Mouse (Mus musculus) limb, embryonic 14.5 days (tissue): ENCODE data around the gene Aldh3b3. TPM values are rescaled to one million over a fixed set of nuclear protein-coding genes. Genes with fewer than 3 reads are reported as not detected.

ENCODE experiments used
- ATAC-seq: fragments of 200-750 bp; cut with Nextera tagmentation; 2 replicates; pipeline ENCODE4 v1.8.0; 2017; ENCODE audit warnings: low read depth, moderate number of reproducible peaks, moderate TSS enrichment; ENCODE audit not compliant: low FRiP score
- DNase-seq: peaks from one replicate; pipeline ENCODE4 v3.0.0-alpha.2; 2015; ENCODE audit warnings: low spot score
- H3K27ac ChIP-seq: fragments of 300-500 bp; sonication (generic); replicated peaks from 2 replicates; pipeline ENCODE4 v1.5.1; 2014; ENCODE audit warnings: low read depth, mild to moderate bottlenecking, low read length, moderate library complexity, mixed read lengths
- H3K27me3 ChIP-seq: fragments of 300-500 bp; sonication (generic); 2 replicates; pipeline ENCODE4 v1.6.1; 2014; ENCODE audit warnings: low read length, mixed read lengths; ENCODE audit not compliant: control insufficient read depth, insufficient read depth
- H3K36me3 ChIP-seq: fragments of 300-500 bp; sonication (generic); 2 replicates; pipeline ENCODE4 v1.6.1; 2014; ENCODE audit warnings: mild to moderate bottlenecking, low read length, moderate library complexity, mixed read lengths; ENCODE audit not compliant: control insufficient read depth, insufficient read depth
- H3K4me1 ChIP-seq: fragments of 300-500 bp; sonication (generic); 2 replicates; pipeline ENCODE4 v1.6.1; 2014; ENCODE audit warnings: antibody characterized with exemption, low read length, mixed read lengths; ENCODE audit not compliant: control insufficient read depth, insufficient read depth
- H3K4me2 ChIP-seq: fragments of 300-500 bp; sonication (generic); replicated peaks from 2 replicates; pipeline ENCODE4 v1.6.1; 2014; ENCODE audit warnings: low read depth, mild to moderate bottlenecking, low read length, moderate library complexity; ENCODE audit not compliant: severe bottlenecking
- H3K4me3 ChIP-seq: fragments of 300-500 bp; sonication (generic); replicated peaks from 2 replicates; pipeline ENCODE4 v1.5.1; 2014; ENCODE audit warnings: low read length
- H3K9ac ChIP-seq: fragments of 300-500 bp; sonication (generic); 2 replicates; pipeline ENCODE4 v1.6.1; 2014; ENCODE audit warnings: mild to moderate bottlenecking, low read depth, low read length, moderate library complexity; ENCODE audit not compliant: severe bottlenecking
- H3K9me3 ChIP-seq: fragments of 300-500 bp; sonication (generic); 2 replicates; pipeline ENCODE4 v1.6.1; 2016; ENCODE audit warnings: low read length; ENCODE audit not compliant: control insufficient read depth
- POLR2A ChIP-seq: fragments of 200-500 bp; IDR thresholded peaks from 2 replicates; pipeline ENCODE4 v1.8.0; 2012; ENCODE audit warnings: inconsistent platforms, mild to moderate bottlenecking, moderate library complexity, borderline replicate concordance; ENCODE audit not compliant: insufficient read depth, insufficient read length; ENCODE audit errors: extremely low read depth
- WGBS: fragments of 180-500 bp; shearing (Covaris S2); extraction: QIAGEN DNeasy Blood & Tissue Kit; methylation state at CpG from one replicate; pipeline ENCODE4 v1.1.7; 2014; 5-methylcytosine and 5-hydroxymethylcytosine counted together
- polyA plus RNA-seq, 2 experiments: library from polyadenylated mRNA; depleted of rRNA in 1 of 2; stranded (reverse) in 1 of 2; unstranded in 1 of 2; fragments of >200 nt; fragmentation: Nextera tagmentation in 1 of 2; extraction: Ambion mirVana in 1 of 2; gene quantifications; 2 replicates each; pipeline versions ENCODE4 v1.2.1 to v1.2.3; 2012 to 2014

Aldh3b3 gene
- polyA plus RNA-seq, 2 experiments: 0.33 to 0.52 TPM

- ATAC-seq (peak; percentile 76; the same call in 1 of the 2 replicates), DNase-seq (peak; percentile 74)
- Histone ChIP-seq H3K4me1 (peaks cover 13% of the 10 kb centered on the region), H3K9me3 (peaks cover 4% of the 10 kb centered on the region; the same call in 1 of the 2 replicates), H3K27ac (no peak within 1 kb of the TSS; the same call in 1 of the 2 replicates), H3K36me3 (no peaks in the 10 kb centered on the region), H3K9ac (peak within 1 kb of the TSS; percentile 31; the same call in 1 of the 2 replicates), H3K4me2 (peak within 1 kb of the TSS; percentile 11; the same call in 1 of the 2 replicates), H3K27me3 (no peaks in the 10 kb centered on the region), H3K4me3 (no peak within 1 kb of the TSS)
- WGBS: 5% methylated on average over 8 of the region's 8 CpGs
- TF ChIP-seq POLR2A: peak; percentile 49; the same call in 1 of the 2 replicates
Observed at GRCm38 (mm10) chr19:3986334-3986733, 27.9 kb downstream of the Aldh3b3 start, which contains the start of gene Acy3. TSS of gene Acy3 (plus strand) at chr19:3986570.

- peaks cover 13% of the 10 kb centered on the region for H3K4me1 ChIP-seq
- no peak overlapping the region for H3K4me3 ChIP-seq
- H3K4me2 ChIP-seq: no peak overlapping the region
- H3K27me3 ChIP-seq: no peaks in the 10 kb centered on the region
- H3K36me3 ChIP-seq: no peaks in the 10 kb centered on the region
- DNase-seq: no peak
- H3K9ac ChIP-seq: no peak overlapping the region
- H3K9me3 ChIP-seq: peaks cover 4% of the 10 kb centered on the region; the same call in 1 of the 2 replicates
- TF ChIP-seq POLR2A: no peak
- 89% methylated on average over 14 of the region's 14 CpGs for WGBS
- H3K27ac ChIP-seq: no peak overlapping the region
- ATAC-seq: no peak
Observed at GRCm38 (mm10) chr19:3988066-3988465, 29.6 kb downstream of the Aldh3b3 start.

GRCm38 (mm10) chr19:3988750-3989149 is 30.3 kb downstream of the Aldh3b3 start:
- no peak overlapping the region for H3K9ac ChIP-seq
- TF ChIP-seq POLR2A: no peak
- H3K36me3 ChIP-seq: no peaks in the 10 kb centered on the region
- 96% methylated on average over 4 of the region's 4 CpGs for WGBS
- DNase-seq (no peak), ATAC-seq (no peak)
- H3K27ac ChIP-seq: no peak overlapping the region
- no peak overlapping the region for H3K4me2 ChIP-seq
- H3K27me3 ChIP-seq: no peaks in the 10 kb centered on the region
- peaks cover 13% of the 10 kb centered on the region for H3K4me1 ChIP-seq
- peaks cover 4% of the 10 kb centered on the region; the same call in 1 of the 2 replicates for H3K9me3 ChIP-seq
- H3K4me3 ChIP-seq: no peak overlapping the region

GRCm38 (mm10) chr19:3990804-3991203 is 32.4 kb downstream of the Aldh3b3 start:
- DNase-seq (no peak), ATAC-seq (no peak)
- 20% methylated on average over 6 of the region's 6 CpGs for WGBS

GRCm38 (mm10) chr19:3991562-3991961 is 33.1 kb downstream of the Aldh3b3 start:
- 94% methylated on average over 3 of the region's 3 CpGs for WGBS
- DNase-seq: no peak
- no peak for TF ChIP-seq POLR2A
- Histone ChIP-seq H3K4me1 (peaks cover 5% of the 10 kb centered on the region), H3K27me3 (no peaks in the 10 kb centered on the region), H3K9ac (no peak overlapping the region), H3K36me3 (no peaks in the 10 kb centered on the region), H3K27ac (no peak overlapping the region), H3K4me2 (no peak overlapping the region), H3K4me3 (no peak overlapping the region), H3K9me3 (peaks cover 4% of the 10 kb centered on the region; the same call in 1 of the 2 replicates)
- ATAC-seq: no peak

More at GRCm38 (mm10) chr19:3990804-3991203, 32.4 kb downstream of the Aldh3b3 start:
- no peak for TF ChIP-seq POLR2A
- Histone ChIP-seq H3K27me3 (no peaks in the 10 kb centered on the region), H3K27ac (no peak overlapping the region), H3K4me2 (no peak overlapping the region), H3K4me1 (peaks cover 13% of the 10 kb centered on the region), H3K4me3 (no peak overlapping the region), H3K9ac (no peak overlapping the region), H3K9me3 (peaks cover 4% of the 10 kb centered on the region; the same call in 1 of the 2 replicates), H3K36me3 (no peaks in the 10 kb centered on the region)
